Mouse (Mus musculus): ENCODE measurements around the gene Ncor2.

Ncor2 gene

GRCm38 (mm10) chr5:125066479-125067471, 112.2 kb downstream of the Ncor2 start:
- DNase-seq (ENCODE audit: low spot score in 2 of 2) = peak; percentile 71 to 82

GRCm38 (mm10) chr5:125063015-125063414, 116.0 kb downstream of the Ncor2 start:
- no peak for DNase-seq (ENCODE audit: low spot score in 2 of 2)

- peak in 1 of 2 experiments; percentile 67 for DNase-seq (ENCODE audit: low spot score in 2 of 2)
These were observed 120.8 kb downstream of the Ncor2 start for GRCm38 (mm10) chr5:125058267-125058668.

GRCm38 (mm10) chr5:125057555-125058266, 121.3 kb downstream of the Ncor2 start:
- DNase-seq (ENCODE audit: low spot score in 2 of 2) = no peak

- DNase-seq (ENCODE audit: low spot score in 2 of 2) = peak in 1 of 2 experiments; percentile 52
These were observed 122.1 kb downstream of the Ncor2 start for GRCm38 (mm10) chr5:125056696-125057554.

- DNase-seq (ENCODE audit: low spot score in 2 of 2) = no peak
These were observed 122.7 kb downstream of the Ncor2 start for GRCm38 (mm10) chr5:125056331-125056695.

- no peak for DNase-seq (ENCODE audit: low spot score in 2 of 2)
These were observed 123.1 kb downstream of the Ncor2 start for GRCm38 (mm10) chr5:125055901-125056300.

- DNase-seq (ENCODE audit: low spot score in 2 of 2) = no peak
These were observed 125.4 kb downstream of the Ncor2 start for GRCm38 (mm10) chr5:125053661-125054060.

- peak in 1 of 2 experiments; percentile 73 for DNase-seq (ENCODE audit: low spot score in 2 of 2)
These were observed 126.2 kb downstream of the Ncor2 start for GRCm38 (mm10) chr5:125052603-125053488.

- no peak for DNase-seq (ENCODE audit: low spot score in 2 of 2)
These were observed 126.8 kb downstream of the Ncor2 start for GRCm38 (mm10) chr5:125052237-125052602.

GRCm38 (mm10) chr5:125049481-125049880, 129.5 kb downstream of the Ncor2 start:
- no peak for DNase-seq (ENCODE audit: low spot score in 2 of 2)

GRCm38 (mm10) chr5:125046436-125046835, 132.6 kb downstream of the Ncor2 start:
- no peak for DNase-seq (ENCODE audit: low spot score in 2 of 2)

GRCm38 (mm10) chr5:125045202-125045601, 133.8 kb downstream of the Ncor2 start:
- DNase-seq (ENCODE audit: low spot score in 2 of 2) = no peak

- no peak for DNase-seq (ENCODE audit: low spot score in 2 of 2)
These were observed 135.6 kb downstream of the Ncor2 start for GRCm38 (mm10) chr5:125043448-125043847.

GRCm38 (mm10) chr5:125041578-125041977, 137.4 kb downstream of the Ncor2 start:
- DNase-seq (ENCODE audit: low spot score in 2 of 2) = no peak

GRCm38 (mm10) chr5:125040128-125040584, 138.9 kb downstream of the Ncor2 start:
- peak in 1 of 2 experiments; percentile 83 for DNase-seq (ENCODE audit: low spot score in 2 of 2)

- no peak for DNase-seq (ENCODE audit: low spot score in 2 of 2)
These were observed 139.5 kb downstream of the Ncor2 start for GRCm38 (mm10) chr5:125039377-125040027.

- no peak for DNase-seq (ENCODE audit: low spot score in 2 of 2)
These were observed 142.5 kb downstream of the Ncor2 start for GRCm38 (mm10) chr5:125036483-125036882.

GRCm38 (mm10) chr5:125028911-125029310, 150.1 kb downstream of the Ncor2 start:
- no peak for DNase-seq (ENCODE audit: low spot score in 2 of 2)

GRCm38 (mm10) chr5:125028371-125028770, 150.6 kb downstream of the Ncor2 start:
- DNase-seq (ENCODE audit: low spot score in 2 of 2) = no peak

All from urinary bladder, postnatal 36 days (tissue).